Mouse (Mus musculus) bone marrow macrophage, adult 2 months (primary cell): ENCODE results near the gene Serpinb9b.

Experiments used
- CTCF ChIP-seq: IDR thresholded peaks from 2 replicates; pipeline ENCODE4 v1.5.1; 2012; ENCODE audit warnings: low read depth, mild to moderate bottlenecking, low read length, moderate library complexity
- POLR2A ChIP-seq: IDR thresholded peaks from 2 replicates; pipeline ENCODE4 v1.6.1; 2012; ENCODE audit warnings: mild to moderate bottlenecking, low read depth, low read length, borderline replicate concordance

DNA sequence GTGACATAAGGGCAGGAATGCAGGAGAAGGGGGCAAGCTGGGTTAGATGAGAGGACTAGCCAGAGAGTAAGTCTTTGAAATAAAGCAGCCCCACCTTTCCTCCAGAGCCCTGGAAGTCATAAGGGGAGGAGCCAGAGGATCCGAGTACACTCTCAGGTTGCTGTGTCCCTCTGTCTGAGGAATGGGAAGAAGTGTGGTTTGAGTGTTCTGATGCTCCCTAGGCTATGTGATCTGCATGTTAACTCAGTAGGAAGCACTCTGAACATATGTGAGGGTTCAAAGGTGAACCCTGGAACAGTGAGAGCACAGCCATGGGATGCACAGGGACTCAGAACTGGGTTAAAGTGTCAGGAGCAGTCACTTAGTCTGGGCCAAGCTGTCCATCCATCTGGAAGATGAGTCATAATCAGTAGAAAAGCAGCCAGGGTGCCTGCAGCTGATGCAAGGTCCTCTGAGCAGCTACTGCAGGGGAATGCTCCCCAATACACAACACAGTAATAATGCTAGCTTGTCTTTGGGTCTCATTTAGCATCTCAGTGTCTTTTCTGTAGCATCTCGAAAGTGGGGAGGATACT, 21.6 kb upstream of the Serpinb9b start:
- no peak for TF ChIP-seq CTCF
- TF ChIP-seq POLR2A, result no peak
